Mouse (Mus musculus): ENCODE results near the gene Snrnp40.

The Snrnp40 gene

GRCm38 (mm10) chr4:130380418-130380817 is 20.5 kb downstream of the Snrnp40 start:
- no peak for DNase-seq (ENCODE audit: low spot score)

- peak; percentile 20 for DNase-seq (ENCODE audit: low spot score)
Observed at GRCm38 (mm10) chr4:130387256-130387655, 27.3 kb downstream of the Snrnp40 start.

- peak; percentile 87 for DNase-seq (ENCODE audit: low spot score)
Observed at GRCm38 (mm10) chr4:130389496-130389895, 29.6 kb downstream of the Snrnp40 start.

GRCm38 (mm10) chr4:130389927-130390326 is 30.0 kb downstream of the Snrnp40 start:
- no peak for DNase-seq (ENCODE audit: low spot score)

- peak; percentile 52 for DNase-seq (ENCODE audit: low spot score)
Observed at GRCm38 (mm10) chr4:130391265-130391664, 31.3 kb downstream of the Snrnp40 start.

Measured in MN1 (cell line).